8 mouse cellular contexts compared by ENCODE assay signal in the genomic region with DNA sequence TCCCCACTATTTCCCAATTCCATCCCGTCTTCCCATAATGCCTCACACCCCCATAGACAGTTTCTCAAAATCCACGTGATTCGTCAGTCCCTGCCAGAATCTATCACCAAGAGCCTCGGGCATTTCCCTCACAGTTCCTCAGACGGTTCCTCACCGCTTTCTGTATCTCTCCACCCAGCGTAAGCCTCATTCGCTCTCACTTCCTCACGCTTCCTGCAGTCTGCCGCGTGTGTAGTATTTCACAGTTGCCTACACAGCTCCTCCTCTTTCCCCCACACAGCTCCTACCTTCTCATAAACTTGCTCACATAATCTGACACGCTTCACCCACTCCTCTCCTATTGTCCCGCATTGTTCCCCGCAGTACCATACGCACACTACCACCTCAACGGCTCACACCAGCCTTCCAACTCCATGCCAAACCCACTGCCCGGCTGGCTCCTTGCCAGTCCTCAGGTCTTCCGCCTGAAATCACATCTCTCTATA. TPM values are rescaled to one million over a fixed set of nuclear protein-coding genes. Genes with fewer than 3 reads are reported as not detected.
A peak's percentile ranks its signal among the peaks of the same experiment; 100 is the strongest.
DNase-seq lines count a peak whose midpoint lies in the region; ATAC-seq and TF ChIP-seq lines count a peak whose summit lies in the region.

No protein-coding gene starts in this region.

- no peak overlapping the region for H3K4me3 ChIP-seq in cerebellum, adult 2 months (replicated peaks; ENCODE audit: insufficient read depth, low read depth, low read length)
- no peak overlapping the region for H3K4me3 ChIP-seq in left cerebral cortex, adult 2 months

- WGBS in cerebellum, adult 2 months, result 40% methylated on average over 18 of the region's 18 CpGs

- TF ChIP-seq POLR2A in cerebellum, adult 2 months (IDR thresholded peaks at IDR 0.05; ENCODE audit: borderline replicate concordance, insufficient read depth, low read length), result no peak

- H3K4me1 ChIP-seq in cerebellum, adult 2 months (ENCODE audit: control insufficient read depth, insufficient read depth, low read length), result peaks cover 68% of the 10 kb centered on the region

- no peak for ATAC-seq in erythroid progenitor cell, adult 5-6 weeks (replicated peaks; ENCODE audit: low FRiP score, poor library complexity, severe bottlenecking)

- no peak for TF ChIP-seq CTCF in cerebellum, adult 2 months (IDR thresholded peaks at IDR 0.05; ENCODE audit: borderline replicate concordance, insufficient read depth, low read depth, low read length)
- TF ChIP-seq CTCF in left cerebral cortex, adult 2 months (IDR thresholded peaks at IDR 0.05), result no peak

- DNase-seq in cerebellum, adult 2 months, result peak; percentile 46 to 48
- no peak for DNase-seq in cerebellum, adult 18-20 months
- DNase-seq in left cerebral cortex, adult 2 months (ENCODE audit: extremely low spot score in 1 of 2, low spot score in 2 of 2), result peak; percentile 40 to 51
- no peak for DNase-seq in left cerebral cortex, postnatal 10 days (ENCODE audit: extremely low spot score in 1 of 2, low spot score in 2 of 2)
- DNase-seq in left cerebral cortex, adult 9 months (ENCODE audit: low spot score in 2 of 2), result peak; percentile 35 to 65
- peak; percentile 62 to 85 for DNase-seq in monocyte, adult 2 months (ENCODE audit: low read depth in 1 of 2, low spot score in 2 of 2)
- DNase-seq in adrenal gland, postnatal 25 days, result no peak

- no peaks in the 10 kb centered on the region for H3K27me3 ChIP-seq in cerebellum, adult 2 months (ENCODE audit: control insufficient read depth, insufficient read depth, low read length)

- H3K27ac ChIP-seq in cerebellum, adult 2 months (ENCODE audit: insufficient read depth, low read length), result peak overlapping the region; percentile 70
- no peak overlapping the region for H3K27ac ChIP-seq in left cerebral cortex, adult 2 months

- intact Hi-C loops in left cerebral cortex, adult 2 months (cut with DNase I), result no loop called here
- intact Hi-C loops in left cerebral cortex, postnatal 10 days (cut with DNase I), result no loop called here

RNA-seq across cellular contexts. Expression of a gene that starts 30.2 kb away (rescaled TPM):
- 290 and 291 TPM in 2 replicates for polyA plus RNA-seq in cerebellum, adult 2 months (2012; rRNA removed)
- total RNA-seq in left cerebral cortex, adult 2 months (2021), result 100 to 1,000 TPM; 730 to 772 TPM
- total RNA-seq in left cerebral cortex, postnatal 10 days (2021), result 100 to 1,000 TPM; 908 to 919 TPM
- 0.36 TPM in 1 of 2 replicates, not detected in the other for total RNA-seq in erythroid progenitor cell, adult 5-6 weeks (2015; ENCODE audit: low replicate concordance)
- total RNA-seq in erythroid progenitor cell, adult 5-6 weeks (2017; ENCODE audit: low replicate concordance), result not detected in 2 replicates
- total RNA-seq in adrenal gland, postnatal 25 days (2021), result 15.6 and 26.0 TPM in 2 replicates

Comparison
In these comparisons a context has a peak if more than half of its experiments do, and no peak if none do; other contexts are left out.
1. DNase-seq: peak in cerebellum, adult 2 months (2 of 2), left cerebral cortex, adult 2 months (2 of 2), left cerebral cortex, adult 9 months (2 of 2) and monocyte, adult 2 months (2 of 2); none in cerebellum, adult 18-20 months (0 of 2), left cerebral cortex, postnatal 10 days (0 of 2) and adrenal gland, postnatal 25 days (single experiment).
2. RNA of a gene that starts 30.2 kb away (total RNA-seq): 908 to 919 TPM in left cerebral cortex, postnatal 10 days and 730 to 772 TPM in left cerebral cortex, adult 2 months; 15.6 to 26.0 TPM in adrenal gland, postnatal 25 days and 0.36 TPM in erythroid progenitor cell, adult 5-6 weeks; every median in the first group is over 10 times any median in the second.